Mouse (Mus musculus) brain, adult 2 months (tissue): ENCODE results near the gene Gm11077.

Experiments used
- DNase-seq: peaks from one replicate; pipeline ENCODE4 v3.0.0; 2011; ENCODE audit warnings: low read depth, low spot score

The Gm11077 gene

DNA sequence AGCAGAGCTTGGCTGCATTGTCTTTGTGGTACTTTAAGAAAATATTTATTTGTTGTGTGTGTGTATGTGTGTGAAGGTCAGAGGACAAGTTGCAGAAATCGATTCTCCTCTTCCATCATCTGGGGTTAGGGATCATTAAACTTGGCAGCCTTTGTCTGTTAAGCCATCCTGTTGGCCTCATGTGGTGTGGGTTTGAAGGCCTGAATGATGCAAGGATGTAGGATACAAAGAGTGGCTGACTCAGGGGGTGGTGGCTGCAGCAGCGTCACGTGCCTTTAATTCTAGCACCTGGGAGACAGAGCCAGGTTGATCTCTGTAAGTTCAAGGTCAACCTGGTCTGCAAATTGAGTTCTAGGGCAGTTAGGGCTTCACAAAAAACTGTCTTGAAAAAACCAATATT, 16.5 kb downstream of the Gm11077 start:
- DNase-seq, result no peak

- DNase-seq, result no peak
Measured at GRCm38 (mm10) chr6:140747591-140747990, 18.5 kb downstream of the Gm11077 start.

GRCm38 (mm10) chr6:140750371-140751080, 21.4 kb downstream of the Gm11077 start:
- no peak for DNase-seq

GRCm38 (mm10) chr6:140766365-140766764, 37.3 kb downstream of the Gm11077 start:
- peak; percentile 79 for DNase-seq

DNA sequence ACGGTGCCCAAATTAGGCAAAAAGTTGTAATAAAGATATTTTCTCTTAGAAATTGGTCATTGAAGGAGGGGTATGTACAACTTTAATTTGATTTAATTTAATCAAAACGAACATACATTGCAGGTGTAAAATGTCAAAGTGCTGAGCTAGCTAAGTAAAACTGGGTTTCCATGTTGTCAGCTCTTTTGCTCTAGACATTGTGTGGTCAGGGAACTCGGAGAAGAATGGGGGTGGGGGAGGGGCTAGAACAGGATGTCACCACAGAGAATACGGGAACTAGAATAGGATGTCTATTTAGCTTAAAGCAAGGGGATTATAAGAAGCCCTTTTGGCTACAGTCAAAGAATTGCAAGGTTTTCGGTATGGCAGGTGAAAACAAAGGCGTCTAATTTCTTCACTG, 38.2 kb downstream of the Gm11077 start:
- peak; percentile 32 for DNase-seq

- peak; percentile 20 for DNase-seq
Measured at GRCm38 (mm10) chr6:140768180-140768579, 39.1 kb downstream of the Gm11077 start.

GRCm38 (mm10) chr6:140768859-140769640, 40.0 kb downstream of the Gm11077 start:
- DNase-seq, result no peak

- peak; percentile 47 for DNase-seq
Measured at GRCm38 (mm10) chr6:140776274-140776673, 47.2 kb downstream of the Gm11077 start.

GRCm38 (mm10) chr6:140782524-140782923, 53.4 kb downstream of the Gm11077 start:
- no peak for DNase-seq

- no peak for DNase-seq
Measured at GRCm38 (mm10) chr6:140786058-140786457, 57.0 kb downstream of the Gm11077 start.

GRCm38 (mm10) chr6:140789850-140790249, 60.8 kb downstream of the Gm11077 start:
- peak; percentile 53 for DNase-seq

- no peak for DNase-seq
Measured at GRCm38 (mm10) chr6:140793676-140794262, 64.7 kb downstream of the Gm11077 start.

DNA sequence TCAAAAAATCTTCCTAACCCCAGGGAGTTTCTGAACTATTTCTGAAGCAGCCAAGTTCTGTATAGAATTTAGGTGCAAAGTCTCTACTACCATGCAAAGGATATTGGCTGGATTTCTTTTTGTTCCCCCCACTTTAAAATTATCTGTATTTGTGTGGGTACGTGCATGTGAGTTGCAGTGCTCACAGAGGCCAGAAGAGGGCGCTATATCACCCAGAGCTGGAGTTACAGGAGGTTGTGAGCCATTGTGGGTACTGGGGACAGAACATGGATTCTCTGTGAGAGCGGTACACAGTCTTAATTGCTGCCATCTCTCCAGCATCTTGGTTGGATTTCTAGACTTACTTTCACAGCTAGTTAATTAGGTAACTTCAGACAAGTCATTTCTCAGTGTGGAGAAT, 69.8 kb downstream of the Gm11077 start:
- no peak for DNase-seq

DNA sequence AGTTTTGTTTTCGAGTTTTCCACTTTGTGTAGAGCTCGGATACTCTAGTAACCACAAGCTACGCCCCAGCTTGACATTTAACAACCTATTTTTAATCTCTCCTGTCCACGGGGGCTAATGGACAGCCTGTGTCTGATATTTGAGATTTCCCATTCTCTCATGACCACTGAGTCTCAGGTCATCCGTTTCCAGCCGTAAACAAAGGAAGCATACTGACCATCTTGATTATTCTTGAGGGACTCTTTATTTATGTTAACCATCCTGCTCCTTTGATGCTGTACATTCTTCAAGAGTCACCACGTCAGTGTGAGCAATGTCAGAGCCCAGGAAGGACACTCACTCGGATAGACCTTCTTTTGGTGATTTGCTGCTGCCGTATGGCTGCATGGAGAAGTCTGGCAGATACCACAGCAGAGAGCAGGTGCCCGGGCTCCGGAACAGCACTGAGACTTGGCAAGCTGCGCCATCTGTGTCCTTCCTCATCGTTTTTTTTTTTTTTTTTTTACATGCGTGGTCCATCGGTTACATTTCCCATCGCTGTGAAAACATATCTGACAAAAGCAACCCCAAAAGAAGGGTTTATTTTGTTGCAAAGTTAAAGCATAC, 70.5 kb downstream of the Gm11077 start:
- peak; percentile 85 for DNase-seq

GRCm38 (mm10) chr6:140800587-140800986, 71.5 kb downstream of the Gm11077 start:
- no peak for DNase-seq
